ENCODE assay signal across 16 mouse cellular contexts in the genomic region with DNA sequence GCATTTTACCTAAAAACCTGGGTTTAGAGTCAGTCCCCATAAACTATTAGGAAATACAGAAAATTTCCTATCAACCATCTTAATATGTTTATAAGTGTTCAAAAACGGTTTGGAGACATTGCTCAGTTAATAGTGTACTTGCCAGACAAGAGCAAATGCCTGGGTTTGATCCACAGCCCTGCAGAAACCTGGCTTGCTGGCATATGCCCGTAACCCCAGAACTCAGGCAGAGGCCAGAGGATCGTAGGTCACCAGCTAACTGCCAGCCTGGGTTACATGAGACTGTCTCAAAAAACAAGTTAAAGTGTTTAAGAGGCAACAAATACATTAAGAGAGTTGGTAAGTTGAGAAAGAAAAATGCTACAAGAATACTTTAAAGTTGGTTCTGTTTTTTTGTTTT.
"Had no signal": no experiment of that assay in that cellular context is flagged by ENCODE, and none has a peak within 500 bp of the region (broad histone marks: within the 10 kb centered on the region; RNA-seq: fewer than 3 reads in every experiment).

No protein-coding gene starts in this region.

- DNase-seq: kidney, adult 9 months; kidney, postnatal 14 days; kidney, postnatal 4 days; liver; liver, postnatal 0 days; lung, embryonic 14.5 days; thymus, adult 2 months; thymus, postnatal 14 days; thymus, postnatal 4 days had no signal

- H3K27me3 ChIP-seq: limb, embryonic 13.5 days; midbrain, embryonic 12.5 days; midbrain, embryonic 15.5 days had no signal

- H3K36me3 ChIP-seq: limb, embryonic 10.5 days; limb, embryonic 13.5 days had no signal

- H3K4me3 ChIP-seq: limb, embryonic 10.5 days; limb, embryonic 13.5 days; midbrain, embryonic 12.5 days; midbrain, embryonic 15.5 days had no signal

- H3K27ac ChIP-seq: limb, embryonic 10.5 days; limb, embryonic 13.5 days; liver, embryonic 14.5 days; macrophage; midbrain, embryonic 12.5 days; midbrain, embryonic 15.5 days; stomach, postnatal 0 days had no signal

- H3K4me2 ChIP-seq: limb, embryonic 13.5 days; lung, embryonic 14.5 days; midbrain, embryonic 12.5 days; midbrain, embryonic 15.5 days had no signal
